Mouse (Mus musculus) embryonic facial prominence, embryonic 12.5 days (tissue): Measurements from ENCODE around the gene Olfr1329. TPM values are rescaled to one million over a fixed set of nuclear protein-coding genes. Genes with fewer than 3 reads are reported as not detected.
"Not testable (repeated sequence)": the region's sequence is repeated elsewhere in the genome, so short reads cannot be mapped to it uniquely, and the experiment has no call there.

Source experiments
- ATAC-seq: fragments of 200-750 bp; cut with Nextera tagmentation; 2 replicates; pipeline ENCODE4 v1.8.0; 2017; ENCODE audit not compliant: insufficient number of reproducible peaks, insufficient read depth, low FRiP score, low TSS enrichment
- H3K27ac ChIP-seq: fragments of 300-500 bp; sonication (generic); 2 replicates; pipeline ENCODE4 v1.5.1; 2016; ENCODE audit warnings: mild to moderate bottlenecking
- H3K27me3 ChIP-seq: fragments of 300-500 bp; sonication (generic); 2 replicates; pipeline ENCODE4 v1.6.1; 2016; ENCODE audit warnings: mild to moderate bottlenecking, moderate library complexity
- H3K36me3 ChIP-seq: fragments of 300-500 bp; sonication (generic); 2 replicates; pipeline ENCODE4 v1.6.1; 2016; ENCODE audit warnings: mild to moderate bottlenecking
- H3K4me1 ChIP-seq: fragments of 300-500 bp; sonication (generic); 2 replicates; pipeline ENCODE4 v1.6.1; 2016
- H3K4me2 ChIP-seq: fragments of 300-500 bp; sonication (generic); replicated peaks from 2 replicates; pipeline ENCODE4 v1.6.1; 2016; ENCODE audit warnings: mild to moderate bottlenecking, moderate library complexity
- H3K4me3 ChIP-seq: fragments of 300-500 bp; sonication (generic); 2 replicates; pipeline ENCODE4 v1.5.1; 2016; ENCODE audit warnings: mild to moderate bottlenecking
- H3K9ac ChIP-seq: fragments of 300-500 bp; sonication (generic); 2 replicates; pipeline ENCODE4 v1.6.1; 2016; ENCODE audit warnings: mild to moderate bottlenecking, moderate library complexity
- H3K9me3 ChIP-seq: fragments of 300-500 bp; sonication (generic); 2 replicates; pipeline ENCODE4 v1.6.1; 2016; ENCODE audit warnings: mild to moderate bottlenecking, moderate library complexity
- WGBS: fragments of 180-500 bp; shearing (Covaris S2); methylation state at CpG from one replicate; pipeline ENCODE4 v1.1.7; 2016; 5-methylcytosine and 5-hydroxymethylcytosine counted together
- polyA plus RNA-seq: library from polyadenylated mRNA; unstranded; fragments of >200 nt; fragmentation: Nextera tagmentation; extraction: Ambion mirVana; gene quantifications from 2 replicates; pipeline ENCODE4 v1.2.1, GENCODE M21; 2016

Gene Olfr1329
- not detected in 2 replicates for polyA plus RNA-seq

- not testable (repeated sequence) for H3K9ac ChIP-seq, H3K9me3 ChIP-seq, H3K27ac ChIP-seq, H3K4me2 ChIP-seq, H3K27me3 ChIP-seq, ATAC-seq, H3K4me3 ChIP-seq, H3K4me1 ChIP-seq, H3K36me3 ChIP-seq
- WGBS, result 55% methylated on average over 2 of the region's 2 CpGs
These were observed at the start of gene Olfr1329 for GRCm38 (mm10) chr4:118917365-118917764. Olfr1329 (minus strand) TSS chr4:118917465.

- H3K36me3 ChIP-seq, result no peaks in the 10 kb centered on the region
- no peaks in the 10 kb centered on the region for H3K4me1 ChIP-seq
- H3K9me3 ChIP-seq, result no peaks in the 10 kb centered on the region
- ATAC-seq, result no peak
- WGBS, result 87% methylated on average over 2 of the region's 2 CpGs
- no peaks in the 10 kb centered on the region for H3K27me3 ChIP-seq
- H3K9ac ChIP-seq, result no peak within 1 kb of the TSS
- no peak within 1 kb of the TSS for H3K4me2 ChIP-seq
- no peak within 1 kb of the TSS for H3K27ac ChIP-seq
- no peak within 1 kb of the TSS for H3K4me3 ChIP-seq
These were observed 43.9 kb upstream of the Olfr1329 start, which contains the start of gene Lao1 for GRCm38 (mm10) chr4:118961141-118961628. Lao1 (plus strand) TSS chr4:118961578.

GRCm38 (mm10) chr4:118958812-118959211 is 41.5 kb upstream of the Olfr1329 start:
- 86% methylated on average over 7 of the region's 7 CpGs for WGBS
- Histone ChIP-seq H3K9me3 (no peaks in the 10 kb centered on the region), H3K27ac (no peak overlapping the region), H3K4me1 (no peaks in the 10 kb centered on the region), H3K9ac (no peak overlapping the region), H3K4me2 (no peak overlapping the region), H3K4me3 (no peak overlapping the region), H3K27me3 (no peaks in the 10 kb centered on the region), H3K36me3 (no peaks in the 10 kb centered on the region)
- no peak for ATAC-seq

- Histone ChIP-seq H3K4me2 (no peak within 1 kb of the TSS), H3K4me3 (no peak within 1 kb of the TSS), H3K27me3 (no peaks in the 10 kb centered on the region), H3K9me3 (no peaks in the 10 kb centered on the region), H3K4me1 (no peaks in the 10 kb centered on the region), H3K9ac (no peak within 1 kb of the TSS), H3K27ac (no peak within 1 kb of the TSS), H3K36me3 (no peaks in the 10 kb centered on the region)
- 73% methylated on average over 2 of the region's 2 CpGs for WGBS
- ATAC-seq, result no peak
These were observed 21.2 kb upstream of the Olfr1329 start, which contains the start of gene Olfr1328 for GRCm38 (mm10) chr4:118938512-118938911. Olfr1328 (minus strand) TSS chr4:118938612.

- H3K27ac ChIP-seq, H3K36me3 ChIP-seq, H3K27me3 ChIP-seq, H3K4me1 ChIP-seq, H3K9ac ChIP-seq, ATAC-seq, H3K4me2 ChIP-seq, H3K9me3 ChIP-seq, H3K4me3 ChIP-seq: not testable (repeated sequence)
- WGBS, result 74% methylated on average over 3 of the region's 3 CpGs
These were observed 14.1 kb upstream of the Olfr1329 start for GRCm38 (mm10) chr4:118931326-118931725.

GRCm38 (mm10) chr4:118901981-118902380 is 15.3 kb downstream of the Olfr1329 start:
- H3K36me3 ChIP-seq, result no peaks in the 10 kb centered on the region
- H3K4me2 ChIP-seq, result no peak overlapping the region
- WGBS, result 68% methylated on average over 2 of the region's 2 CpGs
- no peak for ATAC-seq
- no peaks in the 10 kb centered on the region for H3K27me3 ChIP-seq
- no peaks in the 10 kb centered on the region for H3K9me3 ChIP-seq
- no peak overlapping the region for H3K4me3 ChIP-seq
- H3K9ac ChIP-seq, result no peak overlapping the region
- H3K27ac ChIP-seq, result no peak overlapping the region
- H3K4me1 ChIP-seq, result no peaks in the 10 kb centered on the region

- Histone ChIP-seq H3K36me3 (no peaks in the 10 kb centered on the region), H3K4me2 (no peak within 1 kb of the TSS), H3K27me3 (no peaks in the 10 kb centered on the region), H3K4me1 (no peaks in the 10 kb centered on the region), H3K4me3 (no peak within 1 kb of the TSS), H3K9ac (no peak within 1 kb of the TSS), H3K9me3 (no peaks in the 10 kb centered on the region), H3K27ac (no peak within 1 kb of the TSS)
- 70% methylated on average over 1 of the region's 1 CpGs for WGBS
- no peak for ATAC-seq
These were observed 29.0 kb downstream of the Olfr1329 start, which contains the start of gene Olfr1330 for GRCm38 (mm10) chr4:118888297-118888696. Olfr1330 (plus strand) TSS chr4:118888597.

- no peaks in the 10 kb centered on the region for H3K36me3 ChIP-seq
- no peaks in the 10 kb centered on the region for H3K4me1 ChIP-seq
- H3K4me3 ChIP-seq, result no peak overlapping the region
- H3K9ac ChIP-seq, result no peak overlapping the region
- ATAC-seq, result no peak
- no peak overlapping the region for H3K4me2 ChIP-seq
- H3K27me3 ChIP-seq, result no peaks in the 10 kb centered on the region
- no peak overlapping the region for H3K27ac ChIP-seq
- H3K9me3 ChIP-seq, result no peaks in the 10 kb centered on the region
These were observed 49.7 kb downstream of the Olfr1329 start for GRCm38 (mm10) chr4:118867566-118867965.

Other genes starting within 250 kb of the Olfr1329 start
- gene Olfr1342, start 224.7 kb downstream of the Olfr1329 start, polyA plus RNA-seq, result 0.05 and 0.20 TPM in 2 replicates
- gene Olfr1341, start 213.9 kb downstream of the Olfr1329 start, polyA plus RNA-seq, result not detected in 2 replicates
- not detected in 2 replicates for gene Olfr1340, start 197.3 kb downstream of the Olfr1329 start, polyA plus RNA-seq
- gene Olfr1339, start 185.3 kb downstream of the Olfr1329 start, polyA plus RNA-seq, result not detected in 2 replicates
- not detected in 2 replicates for gene Olfr1338, start 158.7 kb downstream of the Olfr1329 start, polyA plus RNA-seq
- gene Olfr1337, start 134.9 kb downstream of the Olfr1329 start, polyA plus RNA-seq, result not detected in 2 replicates
- not detected in 2 replicates for gene Olfr1335, start 107.5 kb downstream of the Olfr1329 start, polyA plus RNA-seq
- not detected in 2 replicates for gene Olfr1333, start 81.2 kb downstream of the Olfr1329 start, polyA plus RNA-seq
- gene Olfr1331, start 52.8 kb downstream of the Olfr1329 start, polyA plus RNA-seq, result not detected in 2 replicates
- gene Olfr1330, start 28.9 kb downstream of the Olfr1329 start, polyA plus RNA-seq, result not detected in 2 replicates
- gene Olfr1328, start 21.1 kb upstream of the Olfr1329 start, polyA plus RNA-seq, result not detected in 2 replicates
- gene Lao1, start 44.1 kb upstream of the Olfr1329 start, polyA plus RNA-seq, result not detected in 2 replicates
- gene Slc2a1, start 191.2 kb upstream of the Olfr1329 start, polyA plus RNA-seq, result 109 and 111 TPM in 2 replicates